Mouse (Mus musculus): ENCODE measurements around the gene Sox5.

GRCm38 (mm10) chr6:144648124-144648591 is 133.6 kb downstream of the Sox5 start:
- TF ChIP-seq CTCF (IDR thresholded peaks at IDR 0.05; ENCODE audit: low read depth), result no peak
- TF ChIP-seq EP300 (IDR thresholded peaks at IDR 0.05; ENCODE audit: low read depth), result no peak

Measured in heart, postnatal 0 days (tissue).